Mouse (Mus musculus): ENCODE measurements around the gene Pdk4. TPM values are rescaled to one million over a fixed set of nuclear protein-coding genes. Genes with fewer than 3 reads are reported as not detected.
A peak's percentile ranks its signal among the peaks of the same experiment; 100 is the strongest.

The Pdk4 gene
- total RNA-seq, 2 experiments from 2014 or later = 1,129 to 1,477 TPM

GRCm38 (mm10) chr6:5447013-5447412, 49.1 kb downstream of the Pdk4 start:
- DNase-seq = no peak

GRCm38 (mm10) chr6:5444331-5444898, 51.7 kb downstream of the Pdk4 start:
- no peak for DNase-seq

DNA sequence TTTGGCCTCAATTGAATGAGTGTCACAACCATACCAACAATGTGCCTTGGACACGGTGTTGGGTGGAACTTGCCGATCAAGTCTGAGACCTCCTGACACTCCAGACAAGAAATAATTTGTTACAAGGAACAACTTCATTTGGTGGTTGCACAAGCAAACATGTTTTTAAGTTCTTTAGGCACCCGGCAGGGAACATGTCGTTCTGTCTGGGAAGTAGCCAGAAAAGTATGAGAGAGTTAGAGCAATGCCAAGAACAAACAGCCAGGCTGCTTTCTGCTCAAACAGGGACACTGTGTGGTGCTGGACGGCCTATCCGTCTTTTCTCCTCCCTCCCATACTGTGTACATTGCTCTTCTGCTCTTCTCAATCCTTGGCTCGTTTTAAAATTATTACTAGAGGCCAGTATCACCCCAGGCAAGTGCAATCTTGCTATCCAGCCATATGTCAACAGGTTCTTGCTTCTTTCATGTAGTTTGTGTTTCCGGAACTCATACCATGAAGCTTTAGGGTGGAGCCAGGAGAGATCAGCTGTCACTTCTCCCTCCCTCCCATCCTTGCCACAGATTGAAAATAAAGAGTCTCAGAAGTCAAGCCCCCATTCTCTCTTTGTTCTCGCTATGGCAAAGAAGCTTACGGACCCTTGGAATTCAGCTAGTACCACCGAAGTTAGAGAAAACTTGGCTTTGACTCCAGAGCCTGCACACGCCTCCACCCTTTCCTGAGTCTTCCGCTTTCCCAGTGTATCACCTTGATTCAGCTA, 52.8 kb downstream of the Pdk4 start:
- DNase-seq = peak; percentile 70

DNA sequence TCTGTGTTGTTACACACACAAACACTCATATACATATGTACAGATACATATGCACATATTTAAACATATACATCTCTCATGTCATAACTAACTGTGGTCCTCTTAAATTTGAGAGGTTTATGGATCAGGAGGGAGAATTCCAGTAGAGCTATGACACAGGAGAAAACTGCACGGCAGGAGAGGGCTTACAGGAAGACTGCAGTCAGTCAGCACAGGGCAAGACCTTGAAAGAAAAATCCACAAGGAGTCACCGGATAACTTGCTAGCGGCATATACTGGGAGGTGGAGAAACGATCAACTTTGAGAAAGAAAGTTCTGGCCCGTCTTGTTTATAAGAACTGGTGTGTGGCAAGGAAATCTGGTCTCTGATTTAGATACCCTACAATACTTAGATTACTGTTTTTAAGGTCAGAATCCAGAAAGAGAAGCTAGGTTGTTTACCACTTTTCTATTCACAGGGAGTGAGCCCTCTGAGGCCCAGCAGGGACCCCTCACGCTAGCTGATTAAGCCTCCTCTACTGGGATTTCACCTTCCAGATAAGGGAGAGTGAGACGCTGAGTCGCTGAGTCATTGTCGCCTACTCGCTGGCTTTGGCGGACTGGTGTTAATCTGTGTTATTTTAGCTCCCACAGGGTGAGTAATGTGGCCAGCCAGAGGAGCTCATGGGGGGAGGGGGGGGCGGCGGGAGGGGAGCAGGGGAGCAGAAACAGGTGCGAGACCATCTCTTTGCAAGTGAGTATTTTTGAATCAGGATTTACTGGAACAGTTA, 53.6 kb downstream of the Pdk4 start:
- peak; percentile 70 for DNase-seq

GRCm38 (mm10) chr6:5441221-5441620, 54.9 kb downstream of the Pdk4 start:
- no peak for DNase-seq

DNA sequence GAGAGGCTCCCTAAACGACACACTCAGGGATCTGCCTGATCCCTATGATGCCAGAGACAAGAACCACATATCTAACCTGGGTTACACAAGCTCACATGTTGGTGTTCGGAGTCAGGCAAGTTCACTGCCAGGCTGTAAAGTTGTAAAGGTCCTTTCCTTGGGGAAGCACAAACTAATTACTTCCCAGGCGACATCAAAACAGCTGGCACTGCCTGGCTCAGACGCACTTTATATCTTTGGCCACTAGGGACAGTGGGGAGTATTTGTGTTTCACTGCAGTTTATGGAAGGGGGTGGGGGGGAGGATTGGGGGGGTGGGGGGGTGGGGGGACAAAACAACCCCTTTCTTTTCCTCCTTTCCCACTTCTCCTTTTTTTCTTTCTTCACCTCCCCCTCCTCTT, 58.4 kb downstream of the Pdk4 start:
- no peak for DNase-seq

- DNase-seq = no peak
These were observed 62.2 kb downstream of the Pdk4 start for GRCm38 (mm10) chr6:5433887-5434286.

Other genes starting within 250 kb of the Pdk4 start
- gene Pon3, start 240.0 kb downstream of the Pdk4 start, total RNA-seq (2021) = 10 to 100 TPM; 33.8 to 34.1 TPM
- gene Pon2, start 197.9 kb downstream of the Pdk4 start, total RNA-seq (2021) = 10 to 100 TPM; 14.8 to 17.5 TPM
- gene Asb4, start 112.9 kb downstream of the Pdk4 start, total RNA-seq (2021) = 10 to 100 TPM in 1 of 2 experiments, 1 to 10 TPM in 1; 6.1 to 10.6 TPM
- gene Dync1i1, start 229.3 kb upstream of the Pdk4 start, total RNA-seq (2021) = under 1 TPM; 0.10 to 0.13 TPM

All from gastrocnemius, postnatal 25 days (tissue).